Mouse (Mus musculus): ENCODE results near the gene Ntrk1. TPM values are rescaled to one million over a fixed set of nuclear protein-coding genes. Genes with fewer than 3 reads are reported as not detected.

The Ntrk1 gene
- total RNA-seq, 1 experiment from 2014 or later: not detected

- no peak for ATAC-seq (ENCODE audit: extremely low read depth, insufficient number of reproducible peaks, low FRiP score, poor library complexity, severe bottlenecking)
Observed at GRCm38 (mm10) chr3:87763202-87763601, 31.8 kb downstream of the Ntrk1 start.

GRCm38 (mm10) chr3:87761408-87762375 lies 33.3 kb downstream of the Ntrk1 start:
- ATAC-seq (ENCODE audit: extremely low read depth, insufficient number of reproducible peaks, low FRiP score, poor library complexity, severe bottlenecking): no peak

GRCm38 (mm10) chr3:87758641-87759040 lies 36.3 kb downstream of the Ntrk1 start:
- ATAC-seq (ENCODE audit: extremely low read depth, insufficient number of reproducible peaks, low FRiP score, poor library complexity, severe bottlenecking): no peak

- ATAC-seq (ENCODE audit: extremely low read depth, insufficient number of reproducible peaks, low FRiP score, poor library complexity, severe bottlenecking): no peak
Observed at GRCm38 (mm10) chr3:87756488-87756887, 38.5 kb downstream of the Ntrk1 start.

GRCm38 (mm10) chr3:87755964-87756363 lies 39.0 kb downstream of the Ntrk1 start:
- ATAC-seq (ENCODE audit: extremely low read depth, insufficient number of reproducible peaks, low FRiP score, poor library complexity, severe bottlenecking): peak; percentile 51

GRCm38 (mm10) chr3:87753829-87754228 lies 41.1 kb downstream of the Ntrk1 start:
- ATAC-seq (ENCODE audit: extremely low read depth, insufficient number of reproducible peaks, low FRiP score, poor library complexity, severe bottlenecking): no peak

- ATAC-seq (ENCODE audit: extremely low read depth, insufficient number of reproducible peaks, low FRiP score, poor library complexity, severe bottlenecking): no peak
Observed at GRCm38 (mm10) chr3:87752567-87752966, 42.4 kb downstream of the Ntrk1 start.

GRCm38 (mm10) chr3:87749977-87750376 lies 45.0 kb downstream of the Ntrk1 start:
- no peak for ATAC-seq (ENCODE audit: extremely low read depth, insufficient number of reproducible peaks, low FRiP score, poor library complexity, severe bottlenecking)

GRCm38 (mm10) chr3:87749036-87749435 lies 45.9 kb downstream of the Ntrk1 start:
- ATAC-seq (ENCODE audit: extremely low read depth, insufficient number of reproducible peaks, low FRiP score, poor library complexity, severe bottlenecking): peak; percentile 24; the same call in 1 of the 2 replicates

- ATAC-seq (ENCODE audit: extremely low read depth, insufficient number of reproducible peaks, low FRiP score, poor library complexity, severe bottlenecking): no peak
Observed at GRCm38 (mm10) chr3:87748431-87748830, 46.5 kb downstream of the Ntrk1 start, which contains the start of gene Lrrc71. Gene Lrrc71, minus strand, starts transcription at chr3:87748625.

GRCm38 (mm10) chr3:87745036-87745659 lies 49.8 kb downstream of the Ntrk1 start:
- ATAC-seq (ENCODE audit: extremely low read depth, insufficient number of reproducible peaks, low FRiP score, poor library complexity, severe bottlenecking): no peak

GRCm38 (mm10) chr3:87743927-87744326 lies 51.0 kb downstream of the Ntrk1 start:
- ATAC-seq (ENCODE audit: extremely low read depth, insufficient number of reproducible peaks, low FRiP score, poor library complexity, severe bottlenecking): no peak

GRCm38 (mm10) chr3:87742735-87743134 lies 52.2 kb downstream of the Ntrk1 start:
- ATAC-seq (ENCODE audit: extremely low read depth, insufficient number of reproducible peaks, low FRiP score, poor library complexity, severe bottlenecking): peak; percentile 34; the same call in 1 of the 2 replicates

- no peak for ATAC-seq (ENCODE audit: extremely low read depth, insufficient number of reproducible peaks, low FRiP score, poor library complexity, severe bottlenecking)
Observed at GRCm38 (mm10) chr3:87742013-87742412, 52.9 kb downstream of the Ntrk1 start.

- ATAC-seq (ENCODE audit: extremely low read depth, insufficient number of reproducible peaks, low FRiP score, poor library complexity, severe bottlenecking): no peak
Observed at GRCm38 (mm10) chr3:87738906-87739305, 56.1 kb downstream of the Ntrk1 start.

- ATAC-seq (ENCODE audit: extremely low read depth, insufficient number of reproducible peaks, low FRiP score, poor library complexity, severe bottlenecking): no peak
Observed at GRCm38 (mm10) chr3:87735335-87735734, 59.6 kb downstream of the Ntrk1 start.

- ATAC-seq (ENCODE audit: extremely low read depth, insufficient number of reproducible peaks, low FRiP score, poor library complexity, severe bottlenecking): no peak
Observed at GRCm38 (mm10) chr3:87733984-87734761, 60.8 kb downstream of the Ntrk1 start.

GRCm38 (mm10) chr3:87733098-87733497 lies 61.9 kb downstream of the Ntrk1 start:
- ATAC-seq (ENCODE audit: extremely low read depth, insufficient number of reproducible peaks, low FRiP score, poor library complexity, severe bottlenecking): no peak

GRCm38 (mm10) chr3:87728696-87729095 lies 66.3 kb downstream of the Ntrk1 start:
- ATAC-seq (ENCODE audit: extremely low read depth, insufficient number of reproducible peaks, low FRiP score, poor library complexity, severe bottlenecking): no peak

Data from neutrophil, adult 5-6 weeks (primary cell).